27 mouse cellular contexts compared by ENCODE assay signal in the genomic region with DNA sequence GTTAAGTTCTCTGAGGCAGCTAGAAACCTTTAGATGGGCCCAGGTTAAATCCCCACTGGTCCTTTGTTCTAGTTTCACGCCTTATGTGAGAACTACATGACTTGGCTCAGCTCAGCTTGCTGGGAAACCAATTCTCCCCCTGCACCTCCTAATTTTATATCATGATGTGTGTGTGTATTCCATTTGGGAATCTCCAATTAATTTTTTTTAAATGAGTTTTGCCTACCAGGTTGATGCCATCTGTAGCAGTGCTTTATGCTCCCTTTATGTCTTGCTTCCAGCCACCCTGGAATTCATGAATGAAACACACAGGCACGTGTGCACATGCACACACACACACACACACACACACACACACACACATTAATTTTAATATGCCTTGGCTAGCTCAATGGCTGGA.
DNase-seq lines count a peak whose midpoint lies in the region; ATAC-seq lines count a peak whose summit lies in the region.
"Had no signal": no experiment of that assay in that cellular context is flagged by ENCODE, and none has a peak within 500 bp of the region (broad histone marks: within the 10 kb centered on the region; RNA-seq: fewer than 3 reads in every experiment).

No protein-coding gene starts in this region.

- no peaks in the 10 kb centered on the region for H3K4me1 ChIP-seq in forebrain, embryonic 11.5 days (replicated peaks; ENCODE audit: control insufficient read depth, insufficient read depth, low read length)
- no peaks in the 10 kb centered on the region for H3K4me1 ChIP-seq in forebrain, embryonic 12.5 days
- H3K4me1 ChIP-seq in neural tube, embryonic 13.5 days (replicated peaks), result no peaks in the 10 kb centered on the region
- H3K4me1 ChIP-seq in hindbrain, embryonic 16.5 days (ENCODE audit: control insufficient read depth, insufficient read depth, low read depth, low read length), result no peaks in the 10 kb centered on the region
- H3K4me1 ChIP-seq in neural tube, embryonic 15.5 days, result no peaks in the 10 kb centered on the region
- H3K4me1 ChIP-seq: embryonic facial prominence, embryonic 12.5 days; heart, embryonic 12.5 days; midbrain, embryonic 12.5 days had no signal

- no peaks in the 10 kb centered on the region; the same call in 1 of the 2 replicates for H3K9me3 ChIP-seq in forebrain, embryonic 11.5 days (ENCODE audit: control insufficient read depth, low read length)
- H3K9me3 ChIP-seq in forebrain, embryonic 12.5 days, result no peaks in the 10 kb centered on the region; the same call in 1 of the 2 replicates
- H3K9me3 ChIP-seq in neural tube, embryonic 13.5 days, result peaks cover 5% of the 10 kb centered on the region
- peaks cover 7% of the 10 kb centered on the region; the same call in 1 of the 2 replicates for H3K9me3 ChIP-seq in hindbrain, embryonic 16.5 days (ENCODE audit: control insufficient read depth, low read length)
- no peaks in the 10 kb centered on the region; the same call in 1 of the 2 replicates for H3K9me3 ChIP-seq in neural tube, embryonic 15.5 days (replicated peaks)
- H3K9me3 ChIP-seq: embryonic facial prominence, embryonic 12.5 days had no signal

- no peak overlapping the region for H3K4me2 ChIP-seq in forebrain, embryonic 11.5 days (ENCODE audit: low read depth, low read length, severe bottlenecking)
- no peak overlapping the region for H3K4me2 ChIP-seq in forebrain, embryonic 12.5 days
- H3K4me2 ChIP-seq in neural tube, embryonic 13.5 days, result no peak overlapping the region
- no peak overlapping the region for H3K4me2 ChIP-seq in hindbrain, embryonic 16.5 days (ENCODE audit: low read length)
- H3K4me2 ChIP-seq in neural tube, embryonic 15.5 days, result no peak overlapping the region
- H3K4me2 ChIP-seq: embryonic facial prominence, embryonic 12.5 days; heart, embryonic 12.5 days; liver, embryonic 11.5 days; midbrain, embryonic 12.5 days had no signal

- no peak overlapping the region for H3K9ac ChIP-seq in forebrain, embryonic 11.5 days (ENCODE audit: low read length)
- H3K9ac ChIP-seq in forebrain, embryonic 12.5 days, result no peak overlapping the region
- H3K9ac ChIP-seq in neural tube, embryonic 13.5 days, result no peak overlapping the region
- H3K9ac ChIP-seq in hindbrain, embryonic 16.5 days (ENCODE audit: low read depth, low read length), result no peak overlapping the region
- H3K9ac ChIP-seq in neural tube, embryonic 15.5 days (replicated peaks), result no peak overlapping the region
- H3K9ac ChIP-seq: embryonic facial prominence, embryonic 12.5 days; heart, embryonic 12.5 days; midbrain, embryonic 12.5 days had no signal

- 32% methylated on average over 2 of the region's 2 CpGs for WGBS in forebrain, embryonic 11.5 days
- WGBS in forebrain, embryonic 12.5 days, result 25% methylated on average over 2 of the region's 2 CpGs
- 33% methylated on average over 2 of the region's 2 CpGs for WGBS in neural tube, embryonic 13.5 days
- WGBS in hindbrain, embryonic 16.5 days, result 29% methylated on average over 2 of the region's 2 CpGs
- 34% methylated on average over 2 of the region's 2 CpGs for WGBS in neural tube, embryonic 15.5 days

- no peak overlapping the region for H3K27ac ChIP-seq in forebrain, embryonic 11.5 days (ENCODE audit: low read depth, low read length)
- H3K27ac ChIP-seq in forebrain, embryonic 12.5 days, result no peak overlapping the region
- no peak overlapping the region for H3K27ac ChIP-seq in neural tube, embryonic 13.5 days (replicated peaks)
- H3K27ac ChIP-seq in hindbrain, embryonic 16.5 days (ENCODE audit: low read depth, low read length), result no peak overlapping the region
- H3K27ac ChIP-seq in neural tube, embryonic 15.5 days (replicated peaks), result no peak overlapping the region
- H3K27ac ChIP-seq: embryonic facial prominence, embryonic 12.5 days; layer of hippocampus, adult 2 months; midbrain, embryonic 12.5 days had no signal

- 0 out of 2 replicates have a peak, but pooled peaks have one; percentile 7 for ATAC-seq in forebrain, embryonic 11.5 days (replicated peaks; ENCODE audit: low FRiP score)
- ATAC-seq in forebrain, embryonic 12.5 days (ENCODE audit: low FRiP score), result no peak
- peak; percentile 43; the same call in 1 of the 2 replicates for ATAC-seq in neural tube, embryonic 13.5 days (ENCODE audit: low read depth)
- ATAC-seq in hindbrain, embryonic 16.5 days, result peak; percentile 80
- peak; percentile 73 for ATAC-seq in neural tube, embryonic 15.5 days (ENCODE audit: low FRiP score)
- ATAC-seq: inflammation-experienced regulatory T-cells, adult 6 months; Patski had no signal

- H3K27me3 ChIP-seq in forebrain, embryonic 11.5 days (ENCODE audit: control insufficient read depth, insufficient read depth, low read length), result no peaks in the 10 kb centered on the region
- H3K27me3 ChIP-seq in forebrain, embryonic 12.5 days, result no peaks in the 10 kb centered on the region
- H3K27me3 ChIP-seq in neural tube, embryonic 13.5 days, result no peaks in the 10 kb centered on the region
- no peaks in the 10 kb centered on the region for H3K27me3 ChIP-seq in hindbrain, embryonic 16.5 days (replicated peaks; ENCODE audit: control insufficient read depth, insufficient read depth, low read length)
- no peaks in the 10 kb centered on the region for H3K27me3 ChIP-seq in neural tube, embryonic 15.5 days (replicated peaks)
- H3K27me3 ChIP-seq: embryonic facial prominence, embryonic 12.5 days; heart, embryonic 12.5 days; midbrain, embryonic 12.5 days; Patski had no signal

- H3K36me3 ChIP-seq in forebrain, embryonic 11.5 days (ENCODE audit: control insufficient read depth, insufficient read depth, low read length), result no peaks in the 10 kb centered on the region
- H3K36me3 ChIP-seq in forebrain, embryonic 12.5 days (replicated peaks), result no peaks in the 10 kb centered on the region
- H3K36me3 ChIP-seq in neural tube, embryonic 13.5 days, result no peaks in the 10 kb centered on the region
- H3K36me3 ChIP-seq in hindbrain, embryonic 16.5 days (ENCODE audit: control insufficient read depth, insufficient read depth, low read length), result no peaks in the 10 kb centered on the region
- H3K36me3 ChIP-seq in neural tube, embryonic 15.5 days, result no peaks in the 10 kb centered on the region
- H3K36me3 ChIP-seq: embryonic facial prominence, embryonic 12.5 days; heart, embryonic 12.5 days; midbrain, embryonic 12.5 days had no signal

- no peak overlapping the region for H3K4me3 ChIP-seq in forebrain, embryonic 11.5 days (ENCODE audit: low read depth, low read length)
- no peak overlapping the region for H3K4me3 ChIP-seq in forebrain, embryonic 12.5 days (replicated peaks)
- no peak overlapping the region for H3K4me3 ChIP-seq in neural tube, embryonic 13.5 days
- H3K4me3 ChIP-seq in hindbrain, embryonic 16.5 days (ENCODE audit: low read length), result no peak overlapping the region
- H3K4me3 ChIP-seq in neural tube, embryonic 15.5 days (replicated peaks), result no peak overlapping the region
- H3K4me3 ChIP-seq: embryonic facial prominence, embryonic 12.5 days; erythroblast, embryonic 14.5 days; heart, embryonic 12.5 days; layer of hippocampus, adult 2 months; midbrain, embryonic 12.5 days had no signal

- no peak for DNase-seq in forebrain, embryonic 11.5 days (ENCODE audit: low spot score)
- no peak for DNase-seq in neural tube, embryonic 10.5 days (ENCODE audit: extremely low spot score, low spot score)
- DNase-seq in layer of hippocampus, adult 9-10 months (ENCODE audit: low spot score), result no peak
- DNase-seq in testis, postnatal 14 days (ENCODE audit: low spot score), result no peak
- DNase-seq: cerebellum, adult 9-11 months; gastrocnemius, postnatal 10 days; heart, postnatal 14 days; kidney, adult 2 months; kidney, postnatal 14 days; lung, adult 18-20 months; lung, postnatal 36 days; right cerebral cortex, postnatal 14 days; spleen, adult 18-20 months; thymus, adult 18-20 months; thymus, postnatal 4 days had no signal
